Mouse (Mus musculus) adrenal gland, adult 18-20 months (tissue): Measurements from ENCODE around the gene Dand5. TPM values are rescaled to one million over a fixed set of nuclear protein-coding genes. Genes with fewer than 3 reads are reported as not detected.
A peak's percentile ranks its signal among the peaks of the same experiment; 100 is the strongest.

Experiments
- DNase-seq, 2 experiments: peaks; one replicate each; pipeline ENCODE4 v3.0.0; 2021 to 2022; ENCODE audit warnings: low spot score in 2 of 2
- long read RNA-seq, 2 experiments: library from polyadenylated mRNA; stranded (forward); transcript quantifications; one replicate each; pipeline ENCODE4 v2.0.0; 2021
- total RNA-seq, 2 experiments: library from RNA; stranded (reverse); gene quantifications; 1 replicate in 1 of 2; 2 replicates in 1 of 2; pipeline ENCODE4 v1.2.3; 2021

Gene Dand5
- 10 to 100 TPM; 10.6 to 10.8 TPM for total RNA-seq
- long read RNA-seq, experiment 1, partial matches to known transcripts = 0 of 8 reads
- long read RNA-seq, experiment 1, other reads (novel, unspliced or antisense) = 8 of 8 reads
- long read RNA-seq, experiment 2, partial matches to known transcripts = 0 of 20 reads
- long read RNA-seq, experiment 2, other reads (novel, unspliced or antisense) = 20 of 20 reads

GRCm38 (mm10) chr8:84822723-84823122 lies at the start of gene Dand5:
Dand5 (minus strand) TSS chr8:84822823.
- no peak for DNase-seq

- DNase-seq = peak; percentile 82 to 85
These were observed 49.0 kb upstream of the Dand5 start, which contains the start of gene Syce2 for GRCm38 (mm10) chr8:84871376-84872308. Syce2 (plus strand) TSS chr8:84872111.

- peak; percentile 87 to 92 for DNase-seq
These were observed 34.3 kb upstream of the Dand5 start, which contains the start of gene Farsa for GRCm38 (mm10) chr8:84856864-84857441. Farsa (plus strand) TSS chr8:84856989.

- no peak for DNase-seq
These were observed 33.8 kb upstream of the Dand5 start for GRCm38 (mm10) chr8:84856434-84856833.

GRCm38 (mm10) chr8:84847684-84848435 lies 25.2 kb upstream of the Dand5 start:
- no peak for DNase-seq

GRCm38 (mm10) chr8:84846722-84847572 lies 24.3 kb upstream of the Dand5 start, which contains the start of gene Calr:
Calr (minus strand) TSS chr8:84846934.
- peak; percentile 96 to 98 for DNase-seq

GRCm38 (mm10) chr8:84846094-84846721 lies 23.6 kb upstream of the Dand5 start:
- DNase-seq = peak in 1 of 2 experiments; percentile 48

- peak in 1 of 2 experiments; percentile 40 for DNase-seq
These were observed 22.9 kb upstream of the Dand5 start for GRCm38 (mm10) chr8:84845355-84846093.

- DNase-seq = no peak
These were observed 21.9 kb upstream of the Dand5 start for GRCm38 (mm10) chr8:84844397-84845070.

GRCm38 (mm10) chr8:84841514-84841913 lies 18.9 kb upstream of the Dand5 start:
- DNase-seq = no peak

- DNase-seq = peak; percentile 87 to 88
These were observed 17.8 kb upstream of the Dand5 start, which contains the start of gene Rad23a for GRCm38 (mm10) chr8:84840248-84840999. Rad23a (minus strand) TSS chr8:84840665.

GRCm38 (mm10) chr8:84839875-84840247 lies 17.2 kb upstream of the Dand5 start:
- no peak for DNase-seq

- DNase-seq = no peak
These were observed 16.8 kb upstream of the Dand5 start for GRCm38 (mm10) chr8:84839411-84839810.

GRCm38 (mm10) chr8:84838513-84838912 lies 15.9 kb upstream of the Dand5 start:
- DNase-seq = no peak

- no peak for DNase-seq
These were observed 15.4 kb upstream of the Dand5 start for GRCm38 (mm10) chr8:84837912-84838470.

GRCm38 (mm10) chr8:84837149-84837911 lies 14.7 kb upstream of the Dand5 start:
- no peak for DNase-seq
